Mouse (Mus musculus): Measurements from ENCODE around the gene Gpr137. TPM values are rescaled to one million over a fixed set of nuclear protein-coding genes. Genes with fewer than 3 reads are reported as not detected.

Gene Gpr137
- polyA plus RNA-seq, 1 experiment from 2014 or later, result 57.0 TPM

- peak overlapping the region; percentile 69 for H3K9ac ChIP-seq
- peak overlapping the region; percentile 73 for H3K27ac ChIP-seq (replicated peaks)
- H3K27me3 ChIP-seq, result peaks cover 27% of the 10 kb centered on the region
- H3K9me3 ChIP-seq, result no peaks in the 10 kb centered on the region
- H3K4me3 ChIP-seq, result peak overlapping the region; percentile 44
- 12% methylated on average over 11 of the region's 11 CpGs for WGBS
- no peaks in the 10 kb centered on the region for H3K36me3 ChIP-seq
- H3K4me2 ChIP-seq, result peak overlapping the region; percentile 54
- ATAC-seq (ENCODE audit: low read depth), result no peak
- peaks cover 40% of the 10 kb centered on the region for H3K4me1 ChIP-seq (replicated peaks)
Measured at GRCm38 (mm10) chr19:6970460-6971085, 28.3 kb upstream of the Gpr137 start.

- Histone ChIP-seq H3K9ac (peak overlapping the region; percentile 69), H3K27me3 (peaks cover 27% of the 10 kb centered on the region), H3K4me3 (peak overlapping the region; percentile 44), H3K27ac (replicated peaks) (peak overlapping the region; percentile 73), H3K36me3 (no peaks in the 10 kb centered on the region), H3K4me2 (peak overlapping the region; percentile 54), H3K4me1 (replicated peaks) (peaks cover 40% of the 10 kb centered on the region), H3K9me3 (no peaks in the 10 kb centered on the region)
- WGBS, result under 1% methylated on average over 41 of the region's 55 CpGs
- ATAC-seq (ENCODE audit: low read depth), result peak; percentile 8; the same call in 1 of the 2 replicates
Measured at GRCm38 (mm10) chr19:6969665-6970381, 27.5 kb upstream of the Gpr137 start.

- WGBS, result under 1% methylated on average over 20 of the region's 20 CpGs
- ATAC-seq (ENCODE audit: low read depth), result no peak
- H3K4me2 ChIP-seq, result peak overlapping the region; percentile 54
- H3K4me3 ChIP-seq, result peak overlapping the region; percentile 44
- H3K27ac ChIP-seq (replicated peaks), result 0 out of 2 replicates have a peak overlapping the region, but pooled peaks have one; percentile 38
- H3K4me1 ChIP-seq (replicated peaks), result peaks cover 40% of the 10 kb centered on the region
- no peaks in the 10 kb centered on the region for H3K36me3 ChIP-seq
- H3K27me3 ChIP-seq, result peaks cover 27% of the 10 kb centered on the region
- no peaks in the 10 kb centered on the region for H3K9me3 ChIP-seq
- H3K9ac ChIP-seq, result peak overlapping the region; percentile 69
Measured at GRCm38 (mm10) chr19:6969291-6969664, 27.0 kb upstream of the Gpr137 start.

- Histone ChIP-seq H3K4me1 (replicated peaks) (peaks cover 35% of the 10 kb centered on the region), H3K9ac (peak overlapping the region; percentile 69), H3K9me3 (no peaks in the 10 kb centered on the region), H3K4me2 (peak overlapping the region; percentile 54), H3K36me3 (no peaks in the 10 kb centered on the region), H3K27me3 (peaks cover 27% of the 10 kb centered on the region), H3K4me3 (peak overlapping the region; percentile 44), H3K27ac (replicated peaks) (no peak overlapping the region)
- 13% methylated on average over 15 of the region's 15 CpGs for WGBS
- no peak for ATAC-seq (ENCODE audit: low read depth)
Measured at GRCm38 (mm10) chr19:6968491-6969271, 26.4 kb upstream of the Gpr137 start.

- H3K27me3 ChIP-seq, result no peaks in the 10 kb centered on the region
- no peak for ATAC-seq (ENCODE audit: low read depth)
- no peak overlapping the region for H3K27ac ChIP-seq (replicated peaks)
- H3K36me3 ChIP-seq, result peaks cover 56% of the 10 kb centered on the region
- no peak overlapping the region for H3K4me2 ChIP-seq
- H3K9me3 ChIP-seq, result no peaks in the 10 kb centered on the region
- H3K4me1 ChIP-seq (replicated peaks), result peaks cover 15% of the 10 kb centered on the region
- H3K4me3 ChIP-seq, result no peak overlapping the region
- no peak overlapping the region for H3K9ac ChIP-seq
- 80% methylated on average over 10 of the region's 10 CpGs for WGBS
Measured at GRCm38 (mm10) chr19:6956461-6956860, 14.2 kb upstream of the Gpr137 start.

- Histone ChIP-seq H3K4me3 (no peak overlapping the region), H3K9me3 (no peaks in the 10 kb centered on the region), H3K4me1 (replicated peaks) (peaks cover 16% of the 10 kb centered on the region), H3K27ac (replicated peaks) (no peak overlapping the region), H3K36me3 (peaks cover 54% of the 10 kb centered on the region), H3K4me2 (no peak overlapping the region), H3K9ac (peak overlapping the region; percentile 22; the same call in 1 of the 2 replicates), H3K27me3 (no peaks in the 10 kb centered on the region)
- no peak for ATAC-seq (ENCODE audit: low read depth)
- 84% methylated on average over 7 of the region's 7 CpGs for WGBS
Measured at GRCm38 (mm10) chr19:6955424-6955823, 13.1 kb upstream of the Gpr137 start.

GRCm38 (mm10) chr19:6954046-6954445 is 11.8 kb upstream of the Gpr137 start:
- Histone ChIP-seq H3K4me1 (replicated peaks) (peaks cover 25% of the 10 kb centered on the region), H3K4me2 (no peak overlapping the region), H3K27ac (replicated peaks) (no peak overlapping the region), H3K4me3 (no peak overlapping the region), H3K36me3 (peaks cover 41% of the 10 kb centered on the region), H3K9me3 (no peaks in the 10 kb centered on the region), H3K27me3 (no peaks in the 10 kb centered on the region), H3K9ac (peak overlapping the region; percentile 38; the same call in 1 of the 2 replicates)
- WGBS, result 49% methylated on average over 9 of the region's 9 CpGs
- ATAC-seq (ENCODE audit: low read depth), result no peak

- 35% methylated on average over 3 of the region's 3 CpGs for WGBS
- no peak for ATAC-seq (ENCODE audit: low read depth)
- Histone ChIP-seq H3K9me3 (no peaks in the 10 kb centered on the region), H3K4me1 (replicated peaks) (peaks cover 25% of the 10 kb centered on the region), H3K9ac (peak overlapping the region; percentile 81), H3K36me3 (peaks cover 29% of the 10 kb centered on the region), H3K4me3 (peak overlapping the region; percentile 59), H3K4me2 (peak overlapping the region; percentile 97), H3K27ac (replicated peaks) (peak overlapping the region; percentile 97), H3K27me3 (no peaks in the 10 kb centered on the region)
Measured at GRCm38 (mm10) chr19:6952712-6953037, 10.4 kb upstream of the Gpr137 start.

- Histone ChIP-seq H3K27ac (replicated peaks) (peak overlapping the region; percentile 97), H3K4me3 (peak overlapping the region; percentile 59), H3K36me3 (peaks cover 25% of the 10 kb centered on the region), H3K9ac (peak overlapping the region; percentile 81), H3K9me3 (no peaks in the 10 kb centered on the region), H3K4me1 (replicated peaks) (peaks cover 25% of the 10 kb centered on the region), H3K27me3 (no peaks in the 10 kb centered on the region), H3K4me2 (peak overlapping the region; percentile 97)
- 4% methylated on average over 31 of the region's 31 CpGs for WGBS
- ATAC-seq (ENCODE audit: low read depth), result peak; percentile 17
Measured at GRCm38 (mm10) chr19:6951994-6952711, 9.9 kb upstream of the Gpr137 start.

- peak; percentile 89 for ATAC-seq (ENCODE audit: low read depth)
- no peaks in the 10 kb centered on the region for H3K9me3 ChIP-seq
- H3K4me3 ChIP-seq, result peak overlapping the region; percentile 59
- peak overlapping the region; percentile 97 for H3K4me2 ChIP-seq
- H3K27me3 ChIP-seq, result no peaks in the 10 kb centered on the region
- H3K9ac ChIP-seq, result peak overlapping the region; percentile 81
- H3K27ac ChIP-seq (replicated peaks), result peak overlapping the region; percentile 97
- under 1% methylated on average over 35 of the region's 35 CpGs for WGBS
- H3K4me1 ChIP-seq (replicated peaks), result peaks cover 25% of the 10 kb centered on the region
- H3K36me3 ChIP-seq, result peaks cover 22% of the 10 kb centered on the region
Measured at GRCm38 (mm10) chr19:6951381-6951968, 9.2 kb upstream of the Gpr137 start.

GRCm38 (mm10) chr19:6950613-6951153 is 8.4 kb upstream of the Gpr137 start:
- Histone ChIP-seq H3K9me3 (no peaks in the 10 kb centered on the region), H3K4me3 (peak overlapping the region; percentile 59), H3K27me3 (no peaks in the 10 kb centered on the region), H3K36me3 (peaks cover 24% of the 10 kb centered on the region), H3K27ac (replicated peaks) (peak overlapping the region; percentile 97), H3K4me2 (peak overlapping the region; percentile 97), H3K4me1 (replicated peaks) (peaks cover 25% of the 10 kb centered on the region), H3K9ac (peak overlapping the region; percentile 81)
- WGBS, result under 1% methylated on average over 28 of the region's 28 CpGs
- ATAC-seq (ENCODE audit: low read depth), result peak; percentile 66

Measured in neural tube, embryonic 13.5 days (tissue).